In genomic region chr1:164115647-164116046, GRCm38 (mm10) we compare ENCODE assay signal across 22 mouse cellular contexts. TPM values are rescaled to one million over a fixed set of nuclear protein-coding genes. Genes with fewer than 3 reads are reported as not detected.
"Had no signal": no experiment of that assay in that cellular context is flagged by ENCODE, and none has a peak within 500 bp of the region (broad histone marks: within the 10 kb centered on the region; RNA-seq: fewer than 3 reads in every experiment).

No protein-coding gene starts in this region.

- ATAC-seq: liver, embryonic 12.5 days; midbrain, embryonic 15.5 days had no signal

- H3K36me3 ChIP-seq: limb, embryonic 10.5 days; limb, embryonic 13.5 days; liver, embryonic 12.5 days; liver, embryonic 15.5 days; lung, embryonic 15.5 days; midbrain, embryonic 12.5 days; midbrain, embryonic 15.5 days; neural tube, embryonic 13.5 days; stomach, embryonic 15.5 days had no signal

- H3K27me3 ChIP-seq: limb, embryonic 13.5 days; liver, embryonic 12.5 days; liver, embryonic 15.5 days; lung, embryonic 15.5 days; midbrain, embryonic 12.5 days; midbrain, embryonic 15.5 days; neural tube, embryonic 13.5 days; stomach, embryonic 15.5 days had no signal

- H3K4me2 ChIP-seq: limb, embryonic 13.5 days; liver, embryonic 12.5 days; liver, embryonic 15.5 days; lung, embryonic 15.5 days; midbrain, embryonic 12.5 days; midbrain, embryonic 15.5 days; neural tube, embryonic 13.5 days; stomach, embryonic 15.5 days had no signal

- H3K9ac ChIP-seq: limb, embryonic 13.5 days; liver, embryonic 12.5 days; liver, embryonic 15.5 days; lung, embryonic 15.5 days; midbrain, embryonic 12.5 days; midbrain, embryonic 15.5 days; neural tube, embryonic 13.5 days; stomach, embryonic 15.5 days had no signal

- H3K4me1 ChIP-seq: liver, embryonic 12.5 days; liver, embryonic 15.5 days; lung, embryonic 15.5 days; midbrain, embryonic 12.5 days; midbrain, embryonic 15.5 days; neural tube, embryonic 13.5 days; stomach, embryonic 15.5 days had no signal

- H3K4me3 ChIP-seq: layer of hippocampus, adult 2 months; limb, embryonic 10.5 days; limb, embryonic 13.5 days; liver, embryonic 12.5 days; liver, embryonic 15.5 days; lung, embryonic 15.5 days; midbrain, embryonic 12.5 days; midbrain, embryonic 15.5 days; neural tube, embryonic 13.5 days; stomach, embryonic 15.5 days had no signal

- H3K27ac ChIP-seq: layer of hippocampus, adult 2 months; limb, embryonic 10.5 days; limb, embryonic 13.5 days; liver, embryonic 12.5 days; liver, embryonic 15.5 days; lung, embryonic 15.5 days; midbrain, embryonic 12.5 days; midbrain, embryonic 15.5 days; neural tube, embryonic 13.5 days; stomach, embryonic 15.5 days had no signal

- DNase-seq: kidney, adult 11 months; kidney, adult 9 months; layer of hippocampus, adult 9-11 months; liver; lung, adult 18-20 months; lung, postnatal 10 days; lung, postnatal 36 days; right cerebral cortex, adult 18-20 months; right cerebral cortex, postnatal 14 days; right cerebral cortex, postnatal 4 days; thymus, adult 18-20 months; thymus, postnatal 36 days had no signal

- H3K9me3 ChIP-seq: limb, embryonic 10.5 days; limb, embryonic 13.5 days; liver, embryonic 12.5 days; liver, embryonic 15.5 days; lung, embryonic 15.5 days; midbrain, embryonic 12.5 days; midbrain, embryonic 15.5 days; neural tube, embryonic 13.5 days; stomach, embryonic 15.5 days had no signal

RNA-seq across cellular contexts. Expression of gene Selp, which starts 0.6 kb away (rescaled TPM):
- polyA plus RNA-seq: limb, embryonic 13.5 days; midbrain, embryonic 12.5 days; midbrain, embryonic 15.5 days; neural tube, embryonic 13.5 days had no signal

RNA-seq across cellular contexts. Expression of gene Sell, which starts 53.9 kb away (rescaled TPM):
- polyA plus RNA-seq: limb, embryonic 10.5 days; limb, embryonic 13.5 days; midbrain, embryonic 12.5 days had no signal
